Mouse (Mus musculus): Measurements from ENCODE around the gene Sftpa1.

DNA sequence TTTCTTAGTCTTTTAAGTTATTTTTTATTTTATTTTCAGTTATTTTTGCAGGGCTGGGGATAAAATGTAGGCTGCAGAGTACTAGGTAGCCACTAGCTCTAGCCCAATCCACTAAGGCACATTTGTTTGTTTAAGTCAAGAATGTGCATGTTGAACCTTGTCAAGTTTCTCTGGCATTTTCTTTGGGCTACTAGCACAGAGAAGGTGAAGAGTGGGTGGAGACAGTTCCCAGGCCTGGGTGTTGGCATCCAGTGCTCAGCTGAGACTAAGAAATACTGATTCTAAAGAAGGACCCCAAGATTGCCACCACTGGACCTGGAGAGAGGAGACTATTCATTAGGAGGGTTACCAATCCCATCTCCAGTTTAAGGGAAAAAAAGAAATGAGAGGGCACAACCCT lies 5.4 kb downstream of the Sftpa1 start:
- TF ChIP-seq CTCF (IDR thresholded peaks at IDR 0.05; ENCODE audit: low read depth, low read length): no peak
- no peak for TF ChIP-seq POLR2A (IDR thresholded peaks at IDR 0.05; ENCODE audit: extremely low read depth, insufficient read depth, low read length)

Measured in liver, adult 2 months (tissue).